Mouse (Mus musculus): ENCODE measurements at regions not wholly inside any gene's neighbourhood (a gene's known extent, or its start where the extent isn't known, plus 50 kb on each side); places are given as distances from the start of the nearest gene placed in this dataset.

GRCm38 (mm10) chr14:104694174-104694803, 171.8 kb upstream of the Rnf219 start:
- ATAC-seq (replicated peaks; ENCODE audit: poor library complexity, severe bottlenecking): no peak

GRCm38 (mm10) chr14:104692616-104693015, 170.2 kb upstream of the Rnf219 start:
- no peak for ATAC-seq (replicated peaks; ENCODE audit: poor library complexity, severe bottlenecking)

GRCm38 (mm10) chr14:104688440-104688839, 166.0 kb upstream of the Rnf219 start:
- ATAC-seq (replicated peaks; ENCODE audit: poor library complexity, severe bottlenecking): no peak

GRCm38 (mm10) chr14:104676810-104677209, 154.4 kb upstream of the Rnf219 start:
- no peak for ATAC-seq (replicated peaks; ENCODE audit: poor library complexity, severe bottlenecking)

- ATAC-seq (replicated peaks; ENCODE audit: poor library complexity, severe bottlenecking): no peak
Measured at GRCm38 (mm10) chr14:104661696-104662095, 139.3 kb upstream of the Rnf219 start.

- no peak for ATAC-seq (replicated peaks; ENCODE audit: poor library complexity, severe bottlenecking)
Measured at GRCm38 (mm10) chr14:104658751-104659150, 136.3 kb upstream of the Rnf219 start.

GRCm38 (mm10) chr14:104649980-104650379, 127.5 kb upstream of the Rnf219 start:
- no peak for ATAC-seq (replicated peaks; ENCODE audit: poor library complexity, severe bottlenecking)

- no peak for ATAC-seq (replicated peaks; ENCODE audit: poor library complexity, severe bottlenecking)
Measured at GRCm38 (mm10) chr14:104644626-104645025, 122.2 kb upstream of the Rnf219 start.

- ATAC-seq (replicated peaks; ENCODE audit: poor library complexity, severe bottlenecking): no peak
Measured at GRCm38 (mm10) chr14:104642783-104643182, 120.3 kb upstream of the Rnf219 start.

- no peak for ATAC-seq (replicated peaks; ENCODE audit: poor library complexity, severe bottlenecking)
Measured at GRCm38 (mm10) chr14:104639300-104639699, 116.9 kb upstream of the Rnf219 start.

GRCm38 (mm10) chr14:104611467-104611866, 89.0 kb upstream of the Rnf219 start:
- ATAC-seq (replicated peaks; ENCODE audit: poor library complexity, severe bottlenecking): no peak

GRCm38 (mm10) chr14:104610378-104610777, 87.9 kb upstream of the Rnf219 start:
- no peak; the same call in 1 of the 2 replicates for ATAC-seq (replicated peaks; ENCODE audit: poor library complexity, severe bottlenecking)

- no peak for ATAC-seq (replicated peaks; ENCODE audit: poor library complexity, severe bottlenecking)
Measured at GRCm38 (mm10) chr14:104594851-104595250, 72.4 kb upstream of the Rnf219 start.
